Comparison of ENCODE assay signal across 7 mouse cellular contexts in genomic region chr2:59670087-59671060, GRCm38 (mm10). TPM values are rescaled to one million over a fixed set of nuclear protein-coding genes. Genes with fewer than 3 reads are reported as not detected.
DNase-seq lines count a peak whose midpoint lies in the region; ATAC-seq and TF ChIP-seq lines count a peak whose summit lies in the region.

No protein-coding gene starts in this region.

- H3K27me3 ChIP-seq in CH12.LX (replicated peaks), result no peaks in the 10 kb centered on the region
- H3K27me3 ChIP-seq in intestine, embryonic 16.5 days (replicated peaks; ENCODE audit: control insufficient read depth, insufficient read depth, low read length), result no peaks in the 10 kb centered on the region
- H3K27me3 ChIP-seq in liver, embryonic 15.5 days, result no peaks in the 10 kb centered on the region
- no peaks in the 10 kb centered on the region for H3K27me3 ChIP-seq in midbrain, postnatal 0 days (ENCODE audit: insufficient read depth, low read length)

- dilution Hi-C loops in CH12.LX (cut with MboI; ENCODE audit: extremely low pct_ligation_motif_present, extremely low pct_unique_long_range_greater_than_20kb, low sequenced_read_pairs), result no loop called here

- H3K36me3 ChIP-seq in CH12.LX (replicated peaks in 1 of 2; ENCODE audit: control insufficient read depth in 1 of 2, insufficient read depth in 1 of 2, low read length in 1 of 2), result no peaks in the 10 kb centered on the region
- H3K36me3 ChIP-seq in intestine, embryonic 16.5 days (ENCODE audit: control insufficient read depth, insufficient read depth, low read length), result no peaks in the 10 kb centered on the region
- H3K36me3 ChIP-seq in liver, embryonic 15.5 days (replicated peaks), result no peaks in the 10 kb centered on the region
- H3K36me3 ChIP-seq in midbrain, postnatal 0 days (ENCODE audit: insufficient read depth, low read length), result no peaks in the 10 kb centered on the region

- H3K4me3 ChIP-seq in CH12.LX (replicated peaks in 1 of 3; ENCODE audit: low read depth in 2 of 3, low read length in 2 of 3, poor library complexity in 1 of 3), result no peak overlapping the region
- H3K4me3 ChIP-seq in gastrocnemius, adult 2 months, result peak overlapping the region; percentile 56
- H3K4me3 ChIP-seq in intestine, embryonic 16.5 days (ENCODE audit: low read length), result peak overlapping the region; percentile 9; the same call in 1 of the 2 replicates
- H3K4me3 ChIP-seq in liver, embryonic 15.5 days (replicated peaks), result no peak overlapping the region
- no peak overlapping the region for H3K4me3 ChIP-seq in midbrain, postnatal 0 days (ENCODE audit: low read depth, low read length)

- H3K9ac ChIP-seq in CH12.LX (ENCODE audit: insufficient read depth, low read depth), result no peak overlapping the region
- H3K9ac ChIP-seq in intestine, embryonic 16.5 days (ENCODE audit: low read depth, low read length), result peak overlapping the region; percentile 40; the same call in 1 of the 2 replicates
- H3K9ac ChIP-seq in liver, embryonic 15.5 days, result no peak overlapping the region
- H3K9ac ChIP-seq in midbrain, postnatal 0 days (replicated peaks; ENCODE audit: low read length, poor library complexity, severe bottlenecking), result no peak overlapping the region

- intact Hi-C loops in gastrocnemius, adult 2 months (cut with DNase I), result no loop called here

- H3K27ac ChIP-seq in CH12.LX (ENCODE audit: insufficient read depth, low read depth), result no peak overlapping the region
- peak overlapping the region; percentile 89 for H3K27ac ChIP-seq in gastrocnemius, adult 2 months
- peak overlapping the region; percentile 96 for H3K27ac ChIP-seq in intestine, embryonic 16.5 days (ENCODE audit: low read length)
- H3K27ac ChIP-seq in liver, embryonic 15.5 days (replicated peaks), result no peak overlapping the region
- H3K27ac ChIP-seq in midbrain, postnatal 0 days (ENCODE audit: low read depth, low read length), result no peak overlapping the region

- in situ Hi-C loops in CH12.LX (cut with MboI; ENCODE audit: low pct_ligation_motif_present, low pct_unique_long_range_greater_than_20kb, low sequenced_read_pairs), result no loop called here

- H3K4me2 ChIP-seq in CH12.LX (ENCODE audit: insufficient read depth, low read depth, poor library complexity, severe bottlenecking), result no peak overlapping the region
- peak overlapping the region; percentile 45 for H3K4me2 ChIP-seq in intestine, embryonic 16.5 days (ENCODE audit: low read depth, low read length)
- H3K4me2 ChIP-seq in liver, embryonic 15.5 days, result no peak overlapping the region
- no peak overlapping the region for H3K4me2 ChIP-seq in midbrain, postnatal 0 days (ENCODE audit: low read depth, low read length, poor library complexity, severe bottlenecking)

- no peaks in the 10 kb centered on the region for H3K9me3 ChIP-seq in CH12.LX (replicated peaks; ENCODE audit: low read length)
- no peaks in the 10 kb centered on the region for H3K9me3 ChIP-seq in intestine, embryonic 16.5 days (ENCODE audit: control insufficient read depth, low read length)
- H3K9me3 ChIP-seq in liver, embryonic 15.5 days (replicated peaks), result no peaks in the 10 kb centered on the region
- H3K9me3 ChIP-seq in midbrain, postnatal 0 days (ENCODE audit: low read length), result no peaks in the 10 kb centered on the region

- TF ChIP-seq POLR2A in CH12.LX (IDR thresholded peaks at IDR 0.05; ENCODE audit: low read depth, low read length), result no peak

- no peak for TF ChIP-seq CTCF in CH12.LX (conservative IDR thresholded peaks at IDR 0.05 in 1 of 2, IDR thresholded peaks at IDR 0.05 in 1 of 2; ENCODE audit: low read depth in 2 of 2, low read length in 2 of 2)
- TF ChIP-seq CTCF in gastrocnemius, adult 2 months (IDR thresholded peaks at IDR 0.05), result no peak
- no peak for TF ChIP-seq CTCF in midbrain, postnatal 0 days (IDR thresholded peaks at IDR 0.05)

- 38% methylated on average over 15 of the region's 15 CpGs for WGBS in intestine, embryonic 16.5 days
- WGBS in liver, embryonic 15.5 days (ENCODE audit: insufficient replicate concordance), result 24% methylated on average over 15 of the region's 15 CpGs
- 78% methylated on average over 15 of the region's 15 CpGs for WGBS in midbrain, postnatal 0 days

- peaks cover 4 to 17% of the 10 kb centered on the region in 2 experiments; a peak in 3 of 4 replicates for H3K4me1 ChIP-seq in CH12.LX (ENCODE audit: control insufficient read depth in 1 of 2, insufficient read depth in 2 of 2)
- peaks cover 55% of the 10 kb centered on the region for H3K4me1 ChIP-seq in intestine, embryonic 16.5 days (ENCODE audit: control insufficient read depth, insufficient read depth, low read length)
- H3K4me1 ChIP-seq in liver, embryonic 15.5 days (replicated peaks), result peaks cover 24% of the 10 kb centered on the region
- H3K4me1 ChIP-seq in midbrain, postnatal 0 days (ENCODE audit: insufficient read depth, low read length), result no peaks in the 10 kb centered on the region

- ATAC-seq in intestine, embryonic 16.5 days, result peak; percentile 95
- ATAC-seq in liver, embryonic 15.5 days (ENCODE audit: insufficient read depth), result peak; percentile 56
- no peak for ATAC-seq in midbrain, postnatal 0 days (ENCODE audit: low FRiP score)

- no peak for TF ChIP-seq EP300 in CH12.LX (IDR thresholded peaks at IDR 0.05; ENCODE audit: low read length)

- H3K79me2 ChIP-seq in CH12.LX (replicated peaks; ENCODE audit: control insufficient read depth, extremely low read depth, insufficient read depth, poor library complexity, severe bottlenecking), result no peaks in the 10 kb centered on the region

- TF ChIP-seq RAD21 in CH12.LX (IDR thresholded peaks at IDR 0.05; ENCODE audit: low read depth, low read length), result no peak

- DNase-seq in 3T3-L1 (ENCODE audit: low read depth, low spot score) (peak; percentile 98), CH12.LX (ENCODE audit: extremely low read depth) (peak; percentile 18)
- DNase-seq in gastrocnemius, adult 2 months, result peak; percentile 78
- peak; percentile 57 for DNase-seq in testis, postnatal 10 days (ENCODE audit: low spot score)
- no peak for DNase-seq in midbrain, postnatal 0 days (ENCODE audit: low spot score)

TF ChIP-seq in CH12.LX, 34 proteins besides CTCF, POLR2A, EP300 and RAD21:
- no peak for TF ChIP-seq SIN3A (IDR thresholded peaks at IDR 0.05; ENCODE audit: low read length)
- no peak for TF ChIP-seq MAFK (IDR thresholded peaks at IDR 0.05; ENCODE audit: insufficient replicate concordance, low read length)
- no peak for TF ChIP-seq TBP (conservative IDR thresholded peaks at IDR 0.05; ENCODE audit: low read depth, low read length)
- no peak for TF ChIP-seq RCOR1 (conservative IDR thresholded peaks at IDR 0.05; ENCODE audit: low read depth, low read length)
- TF ChIP-seq JUND (conservative IDR thresholded peaks at IDR 0.05; ENCODE audit: low read depth, low read length), result no peak
- TF ChIP-seq MEF2A (IDR thresholded peaks at IDR 0.05; ENCODE audit: borderline replicate concordance, low read depth, low read length), result no peak
- no peak for TF ChIP-seq ELF1 (IDR thresholded peaks at IDR 0.05; ENCODE audit: low read depth, low read length)
- TF ChIP-seq NRF1 (IDR thresholded peaks at IDR 0.05; ENCODE audit: low read depth, low read length), result no peak
- no peak for TF ChIP-seq ETS1 (conservative IDR thresholded peaks at IDR 0.05; ENCODE audit: low read depth, low read length)
- no peak for TF ChIP-seq IRF4 (IDR thresholded peaks at IDR 0.05; ENCODE audit: low read depth, low read length)
- TF ChIP-seq E2F4 (IDR thresholded peaks at IDR 0.05; ENCODE audit: insufficient replicate concordance, low read depth, low read length), result no peak
- no peak for TF ChIP-seq MYC (IDR thresholded peaks at IDR 0.05; ENCODE audit: low read depth, low read length)
- TF ChIP-seq UBTF (IDR thresholded peaks at IDR 0.05; ENCODE audit: low read depth, low read length), result no peak
- no peak for TF ChIP-seq POLR2AphosphoS2 (IDR thresholded peaks at IDR 0.05; ENCODE audit: low read depth, low read length)
- TF ChIP-seq SMC3 (IDR thresholded peaks at IDR 0.05; ENCODE audit: low read depth, low read length), result no peak
- TF ChIP-seq CHD1 (IDR thresholded peaks at IDR 0.05; ENCODE audit: low read depth, low read length), result no peak
- no peak for TF ChIP-seq MXI1 (IDR thresholded peaks at IDR 0.05; ENCODE audit: low read depth, low read length)
- no peak for TF ChIP-seq GABPA (IDR thresholded peaks at IDR 0.05; ENCODE audit: insufficient replicate concordance, low read depth, low read length)
- TF ChIP-seq MAX (IDR thresholded peaks at IDR 0.05; ENCODE audit: low read length), result no peak
- no peak for TF ChIP-seq TCF12 (IDR thresholded peaks at IDR 0.05; ENCODE audit: low read depth, low read length)

RNA-seq across cellular contexts. Expression of gene Tanc1, which starts 58.5 kb away (rescaled TPM):
- total RNA-seq in CH12.LX (2012; rRNA removed), result 0.08 TPM in 1 of 2 replicates, not detected in the other
- total RNA-seq in CH12.LX (2014; rRNA removed), result 0.08 TPM in 1 of 2 replicates, not detected in the other
- polyA plus RNA-seq in CH12.LX (2012; ENCODE audit: insufficient read length, low read depth), result 0.21 and 0.26 TPM in 2 replicates
- total RNA-seq in gastrocnemius, adult 2 months (2021), result 1 to 10 TPM; 6.3 to 8.7 TPM
- polyA plus RNA-seq in intestine, embryonic 16.5 days (2015; fragmentation: Nextera tagmentation; extraction: Ambion mirVana), result 20.8 and 21.5 TPM in 2 replicates
- 2.4 and 3.2 TPM in 2 replicates for polyA plus RNA-seq in liver, embryonic 15.5 days (2015; fragmentation: Nextera tagmentation; extraction: Ambion mirVana)
- total RNA-seq in midbrain, postnatal 0 days (2014; rRNA removed), result 7.3 and 8.0 TPM in 2 replicates
- 2.3 and 2.7 TPM in 2 replicates for polyA plus RNA-seq in midbrain, postnatal 0 days (2015; fragmentation: Nextera tagmentation; extraction: Ambion mirVana)

Comparison
In these comparisons a context has a peak if more than half of its experiments do, and no peak if none do; other contexts are left out.
1. H3K27ac ChIP-seq: peak in gastrocnemius, adult 2 months (single experiment) and intestine, embryonic 16.5 days (single experiment); none in CH12.LX (single experiment), liver, embryonic 15.5 days (single experiment) and midbrain, postnatal 0 days (single experiment).
2. H3K4me3 ChIP-seq: peak in gastrocnemius, adult 2 months (single experiment) and intestine, embryonic 16.5 days (single experiment); none in CH12.LX (0 of 3), liver, embryonic 15.5 days (single experiment) and midbrain, postnatal 0 days (single experiment).